Mouse (Mus musculus): ENCODE data around the gene Pth2. TPM values are rescaled to one million over a fixed set of nuclear protein-coding genes. Genes with fewer than 3 reads are reported as not detected.
"Not testable (repeated sequence)": the region's sequence is repeated elsewhere in the genome, so short reads cannot be mapped to it uniquely, and the experiment has no call there.

Gene Pth2
- total RNA-seq, 2 experiments from 2014 or later = not detected

DNA sequence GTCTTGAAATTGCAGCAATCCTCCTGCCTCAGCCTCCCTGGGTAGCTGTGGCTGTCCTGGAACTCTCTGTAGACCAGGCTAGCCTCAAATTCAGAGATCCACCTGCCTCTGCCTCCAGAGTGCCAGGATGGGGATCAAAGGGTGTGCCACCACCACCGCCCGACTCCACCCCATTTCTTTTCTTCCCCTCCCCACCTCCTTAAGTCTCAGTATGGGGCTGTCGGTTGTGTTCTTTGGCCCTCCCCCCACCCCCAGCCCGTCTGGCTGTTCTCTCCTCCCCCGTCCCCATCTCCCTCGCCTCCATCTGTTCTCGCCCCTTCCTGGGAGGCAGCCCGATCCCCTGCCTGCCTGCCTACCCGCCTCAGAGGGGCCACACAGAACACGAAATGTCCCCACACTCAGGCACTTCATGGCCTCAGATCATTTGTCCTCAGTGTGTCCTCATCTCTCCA is 13.8 kb upstream of the Pth2 start:
- intact Hi-C loops (cut with DNase I) = loop anchor here (1.0 to 10.0 kb wide), 2 partner anchors 66 to 198 kb away; partner anchors contain the start of gene Ppfia3
- peak; percentile 61 to 85 for DNase-seq (ENCODE audit: low spot score in 2 of 2)

DNA sequence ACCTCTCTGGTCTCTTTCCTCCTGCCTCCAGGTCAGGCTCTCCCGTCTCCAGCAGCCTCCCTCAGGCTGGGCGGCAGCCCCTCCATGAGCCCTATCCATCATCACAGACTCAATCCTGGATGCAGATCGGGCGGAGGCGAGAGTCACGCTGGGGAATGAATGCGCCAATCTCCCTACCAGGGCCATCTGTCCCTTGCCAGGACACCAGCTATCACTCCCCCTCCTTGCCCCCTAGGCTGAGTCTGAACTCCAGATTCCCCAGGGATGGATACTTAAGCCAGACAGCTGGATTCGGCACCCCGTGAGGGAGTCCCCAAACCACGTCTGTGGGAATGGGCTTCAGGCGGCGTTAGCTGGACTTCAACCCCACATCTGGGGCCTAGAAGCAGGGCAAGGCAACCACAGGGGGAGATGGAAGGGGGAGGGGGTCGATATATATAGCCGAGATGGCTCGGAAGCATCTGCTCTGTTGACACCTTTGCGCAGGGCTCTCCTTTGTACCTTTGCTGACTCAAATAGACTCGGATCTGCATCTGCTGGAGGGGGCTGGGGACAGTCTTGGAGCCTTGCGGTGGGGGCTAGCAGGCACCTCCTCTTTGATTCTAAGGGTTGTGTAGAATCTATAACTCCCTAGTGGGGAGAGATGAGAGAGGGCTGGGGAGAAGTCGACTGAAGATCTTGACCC is 12.9 kb upstream of the Pth2 start:
- intact Hi-C loops (cut with DNase I) = loop anchor here (1.0 to 10.0 kb wide), 2 partner anchors 65 to 197 kb away; partner anchors contain the start of gene Ppfia3

DNA sequence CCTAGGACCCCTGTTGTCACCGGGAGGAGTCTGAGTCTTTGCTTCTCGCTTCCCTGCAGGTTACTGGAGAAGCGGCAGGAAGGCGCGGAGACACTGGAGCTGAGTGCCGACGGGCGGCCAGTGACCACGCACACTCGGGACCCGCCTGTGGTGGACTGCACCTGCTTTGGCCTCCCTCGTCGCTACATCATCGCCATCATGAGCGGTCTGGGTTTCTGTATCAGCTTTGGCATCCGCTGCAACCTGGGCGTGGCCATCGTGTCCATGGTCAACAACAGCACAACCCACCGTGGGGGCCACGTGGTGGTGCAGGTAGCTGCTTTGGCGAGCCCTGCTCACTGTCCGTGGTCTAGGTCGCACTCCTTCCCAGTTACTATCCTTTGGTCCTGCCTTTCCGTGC is 12.1 kb upstream of the Pth2 start:
- peak in 1 of 2 experiments; percentile 28 for DNase-seq (ENCODE audit: low spot score in 2 of 2)
- intact Hi-C loops (cut with DNase I) = loop anchor here (10.0 kb wide), 1 partner anchor 196 kb away; the partner anchor contains the start of gene Ppfia3

More for the DNA sequence above, 12.9 kb upstream of the Pth2 start:
- peak; percentile 45 to 86 for DNase-seq (ENCODE audit: low spot score in 2 of 2)

DNA sequence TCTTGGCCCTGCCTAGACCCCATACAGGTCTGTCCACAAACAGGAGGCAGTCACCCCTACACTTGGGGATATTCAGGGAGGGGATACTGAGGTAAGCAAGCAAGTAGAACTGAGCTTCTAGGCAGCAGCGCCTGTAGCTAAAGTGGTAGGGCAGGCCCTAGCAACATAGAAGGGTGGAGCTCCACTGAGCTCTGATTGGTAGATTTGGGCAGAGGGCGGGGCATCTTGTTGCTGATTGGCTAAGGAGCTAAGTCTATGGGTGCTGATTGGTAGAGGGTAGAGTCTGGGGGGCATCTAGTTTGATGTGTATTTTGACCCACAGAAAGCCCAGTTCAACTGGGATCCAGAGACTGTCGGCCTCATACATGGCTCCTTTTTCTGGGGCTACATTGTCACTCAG is 11.3 kb upstream of the Pth2 start:
- intact Hi-C loops (cut with DNase I) = loop anchor here (10.0 kb wide), 1 partner anchor 195 kb away; the partner anchor contains the start of gene Ppfia3
- DNase-seq (ENCODE audit: low spot score in 2 of 2) = peak; percentile 62 to 85

DNA sequence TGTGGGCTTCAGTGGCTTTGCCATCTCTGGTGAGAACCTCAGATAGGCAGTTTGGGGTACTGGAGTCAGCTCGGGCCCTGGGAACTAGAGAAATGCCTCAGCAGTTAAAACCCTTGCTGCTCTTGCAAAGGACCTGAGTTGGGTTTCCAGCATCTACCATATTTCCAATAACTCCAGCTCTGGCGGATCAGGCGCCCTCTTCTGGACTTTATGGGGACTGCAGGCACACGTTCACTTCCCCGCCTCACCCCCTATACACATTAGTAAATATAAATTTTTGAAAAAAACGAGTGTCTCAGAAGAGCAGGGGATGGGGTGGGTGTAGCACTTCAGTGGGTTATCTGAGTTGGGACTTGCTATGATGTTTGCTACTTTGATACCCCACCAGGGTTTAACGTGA is 7.8 kb upstream of the Pth2 start:
- intact Hi-C loops (cut with DNase I) = no loop called here
- no peak for DNase-seq (ENCODE audit: low spot score in 2 of 2)

DNA sequence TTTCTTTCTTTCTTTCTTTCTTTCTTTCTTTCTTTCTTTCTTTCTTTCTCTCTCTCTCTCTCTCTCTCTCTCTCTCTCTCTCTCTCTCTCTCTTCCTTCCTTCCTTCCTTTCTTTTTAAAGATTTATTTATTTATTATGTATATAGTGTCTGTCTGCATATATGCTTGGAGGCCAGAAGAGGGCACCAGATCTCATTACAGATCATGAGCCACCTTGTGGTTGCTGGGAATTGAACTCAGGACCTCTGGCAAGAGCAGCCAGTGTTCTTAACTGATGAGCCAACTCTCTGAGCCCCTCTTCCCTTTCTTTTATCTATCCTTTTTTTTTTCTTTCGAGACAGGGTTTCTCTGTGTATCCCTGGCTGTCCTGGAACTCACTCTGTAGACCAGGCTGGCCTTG is 7.0 kb upstream of the Pth2 start:
- intact Hi-C loops (cut with DNase I); DNase-seq (ENCODE audit: low spot score in 2 of 2): not testable (repeated sequence)

DNA sequence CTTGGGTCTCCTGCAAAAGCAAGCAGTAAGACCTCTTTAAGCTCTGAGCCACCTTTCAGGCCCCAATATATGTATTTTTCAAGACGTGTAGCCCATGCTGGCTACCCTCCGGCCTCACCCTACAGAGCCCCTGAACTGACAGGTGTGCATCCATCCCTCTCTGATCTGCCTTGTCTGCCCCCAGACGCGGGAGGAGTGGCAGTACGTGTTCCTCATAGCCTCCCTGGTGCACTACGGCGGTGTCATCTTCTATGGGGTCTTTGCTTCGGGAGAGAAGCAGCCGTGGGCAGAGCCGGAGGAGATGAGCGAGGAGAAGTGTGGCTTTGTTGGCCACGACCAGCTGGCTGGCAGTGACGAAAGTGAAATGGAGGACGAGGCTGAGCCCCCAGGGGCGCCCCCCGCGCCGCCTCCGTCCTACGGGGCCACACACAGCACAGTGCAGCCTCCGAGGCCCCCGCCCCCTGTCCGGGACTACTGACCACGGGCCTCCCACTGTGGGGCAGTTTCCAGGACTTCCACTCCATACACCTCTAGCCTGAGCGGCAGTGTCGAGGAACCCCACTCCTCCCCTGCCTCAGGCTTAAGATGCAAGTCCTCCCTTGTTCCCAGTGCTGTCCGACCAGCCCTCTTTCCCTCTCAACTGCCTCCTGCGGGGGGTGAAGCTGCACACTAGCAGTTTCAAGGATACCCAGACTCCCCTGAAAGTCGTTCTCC is 6.1 kb upstream of the Pth2 start:
- intact Hi-C loops (cut with DNase I) = no loop called here
- peak in 1 of 2 experiments; percentile 25 for DNase-seq (ENCODE audit: low spot score in 2 of 2)

DNA sequence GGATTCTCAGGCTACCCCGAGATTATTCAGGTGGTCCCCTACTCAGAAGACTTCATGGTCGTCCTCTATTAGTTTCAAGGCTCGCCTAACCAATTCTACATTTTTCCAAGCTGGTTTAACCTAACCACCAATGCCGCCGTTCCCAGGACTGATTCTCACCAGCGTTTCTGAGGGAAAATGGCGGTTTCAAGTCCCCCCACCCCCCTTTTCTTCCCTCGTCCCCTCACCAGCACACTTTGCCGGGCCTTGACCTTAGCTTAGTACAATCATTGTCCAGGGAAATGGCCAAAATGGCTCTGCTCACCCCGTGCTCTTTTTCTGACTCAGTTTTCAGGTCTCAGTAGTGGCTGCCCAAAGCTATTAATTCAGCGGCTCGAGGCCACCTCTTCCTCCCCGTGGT is 5.4 kb upstream of the Pth2 start:
- no peak for DNase-seq (ENCODE audit: low spot score in 2 of 2)
- intact Hi-C loops (cut with DNase I) = no loop called here

DNA sequence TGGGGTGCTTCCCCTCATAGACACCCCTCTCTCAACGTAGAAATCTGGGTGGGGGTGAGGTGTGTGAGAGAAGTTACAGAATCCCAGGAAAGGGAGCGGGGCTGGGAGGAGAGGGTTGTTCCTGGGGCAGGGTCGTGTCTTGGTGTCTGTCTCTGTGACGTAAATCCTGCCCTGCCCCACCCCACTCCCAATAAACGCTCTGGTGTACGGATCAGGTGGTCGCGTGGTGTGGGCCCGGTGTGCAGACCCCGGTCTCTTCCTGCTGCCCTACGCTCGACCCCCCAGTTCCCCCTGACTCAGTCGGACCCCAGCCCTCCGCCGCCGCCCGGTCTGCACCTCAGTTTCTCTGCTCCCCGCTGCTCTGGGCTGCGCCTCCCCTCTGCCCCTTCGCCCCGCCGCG is 4.9 kb upstream of the Pth2 start:
- no peak for DNase-seq (ENCODE audit: low spot score in 2 of 2)
- intact Hi-C loops (cut with DNase I) = no loop called here

DNA sequence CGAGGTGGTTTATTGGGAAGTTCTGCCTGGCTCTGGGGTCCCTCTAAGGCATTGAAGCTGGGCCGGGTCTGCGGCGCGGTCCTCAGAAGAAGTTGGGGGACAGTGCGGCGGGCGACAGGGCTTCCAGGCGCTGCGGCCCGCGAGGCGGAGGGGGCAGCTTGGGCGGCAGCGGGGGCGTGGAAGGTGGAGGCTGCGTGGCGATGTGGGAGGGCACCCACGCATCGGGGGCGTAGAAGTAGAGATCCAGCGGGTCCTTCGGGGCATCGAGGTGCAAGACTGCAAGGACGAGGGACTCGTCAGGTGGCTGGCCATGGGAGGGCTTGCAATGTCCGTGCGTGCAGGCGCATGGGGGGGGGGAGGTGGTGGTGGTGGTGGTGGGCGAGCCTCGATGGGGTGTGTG is 4.4 kb upstream of the Pth2 start:
- intact Hi-C loops (cut with DNase I) = no loop called here
- peak; percentile 44 to 52 for DNase-seq (ENCODE audit: low spot score in 2 of 2)

DNA sequence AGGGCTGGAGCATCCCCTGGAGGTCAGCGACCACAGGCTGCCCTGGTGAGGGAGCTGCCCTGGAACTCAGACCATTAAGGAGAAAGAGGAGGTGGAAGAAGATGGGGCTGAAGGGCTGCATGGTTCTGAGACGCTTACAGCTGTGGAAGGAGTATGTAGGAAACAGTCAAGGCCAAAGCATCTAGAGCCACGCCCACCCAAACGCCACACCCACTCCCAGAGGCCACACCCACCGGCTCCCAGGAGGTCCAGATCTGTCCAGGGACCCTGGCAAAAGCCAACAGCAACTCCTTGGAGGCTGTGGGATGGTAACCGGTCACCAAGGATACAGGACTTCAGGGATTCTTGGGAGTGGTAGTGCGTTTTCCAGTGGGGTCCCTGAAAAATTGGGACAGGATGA is 2.2 kb upstream of the Pth2 start:
- no peak for DNase-seq (ENCODE audit: low spot score in 2 of 2)
- intact Hi-C loops (cut with DNase I) = no loop called here

DNA sequence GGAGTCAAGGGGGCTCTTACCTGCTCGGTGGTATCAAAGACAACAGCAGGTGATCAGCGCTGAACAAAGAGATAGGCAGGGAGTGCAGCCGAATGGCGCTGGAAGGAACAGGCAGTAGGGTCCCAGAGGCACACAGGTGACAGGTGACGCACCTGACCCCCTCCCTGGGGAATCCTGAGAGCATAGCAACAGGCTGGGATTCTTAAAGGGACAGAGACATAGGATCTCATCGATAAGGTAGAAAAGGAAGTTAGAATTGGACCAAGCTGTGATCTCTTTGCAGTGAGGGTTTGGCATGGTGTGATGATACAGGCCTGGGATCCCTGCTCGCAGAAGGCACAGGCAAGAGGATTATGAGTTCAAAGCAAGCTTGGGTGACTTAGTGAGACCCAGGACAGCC is 1.3 kb upstream of the Pth2 start, which contains the start of gene Gfy:
TSS of gene Gfy (minus strand) at position 101 of the 400 bp plus-strand sequence.
- intact Hi-C loops (cut with DNase I) = no loop called here
- DNase-seq (ENCODE audit: low spot score in 2 of 2) = no peak

DNA sequence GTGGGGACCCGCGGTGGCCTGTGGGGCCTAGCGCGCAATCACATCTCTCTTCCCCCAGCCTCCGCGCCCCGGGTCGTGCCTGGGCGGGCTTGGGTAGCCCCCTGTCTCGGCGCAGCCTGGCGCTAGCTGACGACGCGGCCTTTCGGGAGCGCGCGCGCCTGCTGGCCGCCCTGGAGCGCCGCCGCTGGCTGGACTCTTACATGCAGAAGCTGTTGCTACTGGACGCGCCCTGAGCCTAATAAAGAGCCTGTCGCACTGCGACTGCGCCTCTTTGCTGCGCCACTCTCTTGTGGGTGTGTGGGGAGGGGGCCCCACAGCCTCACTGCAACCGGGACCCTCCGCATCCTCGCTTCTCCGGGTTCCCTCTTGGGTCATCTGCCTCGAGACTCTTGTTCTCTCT is 745 bp downstream of the Pth2 start:
- no peak for DNase-seq (ENCODE audit: low spot score in 2 of 2)
- intact Hi-C loops (cut with DNase I) = no loop called here

DNA sequence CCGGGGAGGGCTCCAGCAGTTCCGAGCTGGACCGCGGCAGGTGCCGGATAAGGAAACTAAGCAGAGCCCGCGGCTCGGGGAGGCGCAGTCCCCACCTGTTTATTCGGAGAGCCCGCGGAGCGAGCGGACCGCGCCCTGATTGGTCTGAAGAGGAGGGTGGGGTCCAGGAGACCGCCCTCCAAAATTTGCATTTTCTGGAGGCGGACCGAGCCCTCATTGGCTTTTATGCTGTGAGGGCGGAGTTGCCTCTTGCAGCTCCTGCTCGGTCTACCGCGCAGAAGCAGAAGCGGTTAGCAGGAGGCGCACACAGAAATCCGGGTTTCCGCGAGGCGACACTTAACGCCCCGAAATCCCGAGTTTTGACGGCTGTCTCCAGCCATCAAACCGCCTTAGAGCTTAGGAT is 1.4 kb downstream of the Pth2 start:
- peak; percentile 83 to 95 for DNase-seq (ENCODE audit: low spot score in 2 of 2)
- intact Hi-C loops (cut with DNase I) = no loop called here

DNA sequence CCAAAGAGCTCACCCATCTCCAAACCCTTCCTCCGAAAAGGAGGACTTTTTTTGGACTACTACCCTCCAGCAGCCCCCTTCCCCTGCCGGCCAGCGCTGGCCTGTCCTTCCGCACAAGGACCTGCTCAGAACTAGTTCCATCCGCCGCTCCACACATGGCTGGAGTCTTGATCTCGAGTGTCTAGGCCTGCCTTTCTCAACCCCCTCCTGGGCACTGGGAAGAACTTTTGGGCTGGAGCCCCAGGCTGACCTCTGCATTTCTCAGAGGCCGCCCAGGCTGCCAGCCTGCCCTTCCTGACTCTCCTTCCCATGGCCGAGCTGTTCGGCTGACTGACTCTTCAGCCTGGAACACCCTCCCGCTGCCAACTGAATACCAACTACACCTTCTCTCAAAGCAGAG is 1.8 kb downstream of the Pth2 start:
- no peak for DNase-seq (ENCODE audit: low spot score in 2 of 2)
- intact Hi-C loops (cut with DNase I) = no loop called here

DNA sequence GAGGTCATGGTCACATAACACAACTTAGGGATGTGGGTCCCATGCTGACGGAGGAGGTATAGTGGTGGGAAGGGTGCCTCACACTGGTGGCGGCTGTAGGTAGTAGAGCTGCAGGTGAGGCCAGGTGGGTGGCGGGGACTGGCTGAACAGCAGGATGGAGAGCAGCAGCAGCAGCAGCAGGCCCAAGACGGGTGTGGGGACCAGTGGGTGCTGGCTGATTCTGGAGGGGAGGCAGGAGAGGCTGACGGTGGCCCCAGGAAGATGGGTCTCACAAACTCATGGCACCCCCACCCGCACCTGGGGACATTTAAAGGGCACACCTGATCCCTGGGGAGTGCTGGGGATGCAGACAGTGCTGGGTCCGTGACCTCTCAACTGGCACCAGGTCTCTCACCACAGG is 2.9 kb downstream of the Pth2 start:
- intact Hi-C loops (cut with DNase I) = no loop called here
- DNase-seq (ENCODE audit: low spot score in 2 of 2) = no peak

DNA sequence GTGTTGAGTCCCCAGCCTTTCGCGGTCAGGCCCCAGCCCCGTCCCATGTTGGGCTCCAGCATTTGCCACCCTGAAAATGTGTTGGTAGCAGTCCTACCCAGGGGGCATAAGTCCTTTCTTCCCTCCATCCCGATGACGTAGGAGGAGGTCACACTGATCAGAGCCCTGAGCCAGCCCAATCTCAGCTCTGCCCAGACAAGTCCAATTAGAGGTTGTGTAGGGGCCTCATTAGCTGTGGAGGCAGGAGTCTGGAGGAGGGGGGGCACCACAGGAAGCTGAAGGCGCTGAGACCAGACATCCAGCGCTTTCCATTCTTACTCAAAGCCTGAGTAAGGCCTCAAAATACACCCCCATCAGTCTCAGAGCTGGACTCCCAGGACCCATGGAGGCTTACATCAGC is 5.1 kb downstream of the Pth2 start:
- DNase-seq (ENCODE audit: low spot score in 2 of 2) = no peak
- intact Hi-C loops (cut with DNase I) = no loop called here

DNA sequence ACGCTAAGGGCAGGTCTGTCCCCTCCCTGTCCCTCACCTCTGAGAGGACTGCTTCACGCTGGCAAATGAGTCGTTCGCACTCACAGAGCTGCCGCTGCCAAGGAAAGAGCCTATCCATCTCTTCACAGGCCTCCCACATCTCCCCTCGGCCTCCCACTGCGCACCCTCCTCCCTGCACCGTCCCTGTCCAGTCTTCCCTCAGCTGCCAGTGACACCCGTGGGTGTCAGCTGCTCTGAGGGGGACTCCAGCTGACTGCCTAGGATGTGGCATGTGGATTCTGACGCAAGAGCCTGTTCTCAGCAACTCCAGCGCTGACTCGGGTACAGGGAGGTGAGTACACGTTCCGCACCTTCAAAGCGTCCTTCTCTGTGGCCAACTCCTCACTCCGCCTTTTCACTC is 8.8 kb downstream of the Pth2 start:
- DNase-seq (ENCODE audit: low spot score in 2 of 2) = peak in 1 of 2 experiments; percentile 88
- intact Hi-C loops (cut with DNase I) = no loop called here

DNA sequence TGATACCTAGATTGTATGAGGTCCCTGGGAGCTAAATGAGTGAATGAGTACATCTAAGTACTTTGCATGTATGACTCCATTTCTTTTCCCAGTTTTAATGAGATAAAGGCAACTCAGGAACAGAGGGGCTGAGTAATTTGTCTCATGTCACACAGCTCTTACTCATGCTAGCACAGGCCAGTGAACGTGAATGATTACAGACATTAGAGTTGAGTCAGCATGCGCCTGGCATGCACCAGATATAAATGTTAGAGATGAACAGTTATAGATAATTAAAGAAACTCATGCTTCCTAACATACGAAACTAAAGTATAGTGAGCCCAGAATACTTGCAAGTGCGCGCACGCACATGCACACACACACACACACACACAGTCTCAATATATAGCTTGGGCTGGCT is 9.4 kb downstream of the Pth2 start:
- DNase-seq (ENCODE audit: low spot score in 2 of 2) = no peak
- intact Hi-C loops (cut with DNase I) = no loop called here

DNA sequence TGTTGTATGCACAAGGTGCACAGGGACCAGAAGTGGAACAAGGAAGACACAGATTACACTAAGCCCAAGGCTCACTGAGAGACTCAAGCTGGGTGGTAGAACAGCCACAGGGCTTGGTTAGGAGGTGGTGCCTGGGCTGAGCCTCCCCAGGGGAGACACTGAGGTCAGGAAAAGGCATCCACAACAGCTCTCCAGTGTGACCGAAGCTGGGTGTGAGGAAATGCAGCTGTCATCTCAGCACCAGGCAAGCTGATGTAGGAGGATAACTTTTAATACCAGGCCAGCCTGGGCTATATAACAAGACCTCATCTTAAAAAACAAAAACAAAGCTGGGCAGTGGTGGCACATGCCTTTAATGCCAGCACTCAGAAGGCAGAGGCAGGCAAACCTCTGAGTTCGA is 10.4 kb downstream of the Pth2 start:
- DNase-seq (ENCODE audit: low spot score in 2 of 2) = no peak
- intact Hi-C loops (cut with DNase I) = no loop called here

DNA sequence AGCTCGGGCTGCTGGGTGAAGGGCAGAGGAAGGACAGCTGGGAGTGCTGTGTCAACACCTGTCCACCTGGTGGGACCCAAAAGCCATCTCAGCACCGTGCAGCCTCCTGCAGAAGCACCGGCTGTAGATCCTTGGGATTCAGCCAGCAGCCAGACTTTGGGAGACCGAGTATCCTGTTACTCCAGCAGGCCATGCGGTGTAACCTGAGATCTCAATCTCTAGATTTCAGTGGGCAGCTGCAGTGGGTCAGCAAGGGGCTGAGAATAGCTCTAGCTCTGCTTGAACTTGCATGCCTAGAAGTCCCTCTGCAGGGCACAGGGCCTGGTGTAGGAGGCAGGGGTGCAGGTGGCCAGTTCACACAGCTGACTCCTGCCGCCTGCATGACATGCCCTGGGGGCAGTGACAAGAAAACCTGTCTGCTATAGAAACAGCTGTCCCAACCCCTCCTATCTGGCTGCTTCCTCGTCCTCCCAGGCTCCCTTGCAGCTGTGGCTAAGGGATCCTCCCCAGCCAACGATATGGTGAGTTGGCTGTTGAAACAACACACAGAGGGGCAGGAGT is 11.1 kb downstream of the Pth2 start:
- no peak for DNase-seq (ENCODE audit: low spot score in 2 of 2)
- intact Hi-C loops (cut with DNase I) = no loop called here
